Comparison of ENCODE assay signal across 8 mouse cellular contexts in the genomic region with DNA sequence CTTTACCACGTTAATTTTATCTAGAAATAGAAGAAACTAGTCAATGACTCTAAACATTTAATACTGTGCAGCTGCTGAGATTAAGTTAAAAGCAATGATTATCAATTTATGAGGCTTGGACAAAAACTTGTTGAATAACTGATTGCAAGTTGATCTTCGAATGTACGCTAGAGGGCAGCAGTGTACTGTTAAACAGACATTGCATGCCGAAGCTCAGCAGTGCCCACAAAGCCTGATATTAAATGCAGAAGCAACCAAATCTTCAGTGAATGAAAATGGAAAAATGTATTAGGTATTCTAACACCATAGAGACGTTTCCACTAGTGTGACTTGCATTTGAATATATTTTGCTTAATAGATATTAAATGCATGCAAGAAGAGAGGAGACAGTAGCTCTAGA. TPM values are rescaled to one million over a fixed set of nuclear protein-coding genes. Genes with fewer than 3 reads are reported as not detected.
DNase-seq lines count a peak whose midpoint lies in the region; ATAC-seq and TF ChIP-seq lines count a peak whose summit lies in the region.

No protein-coding gene starts in this region.

- WGBS in embryonic facial prominence, embryonic 11.5 days: 2% methylated on average over 5 of the region's 5 CpGs
- 2% methylated on average over 5 of the region's 5 CpGs for WGBS in lung, postnatal 0 days

- H3K36me3 ChIP-seq in embryonic facial prominence, embryonic 11.5 days (replicated peaks; ENCODE audit: control insufficient read depth, insufficient read depth, low read depth, low read length): no peaks in the 10 kb centered on the region
- no peaks in the 10 kb centered on the region for H3K36me3 ChIP-seq in lung, postnatal 0 days (ENCODE audit: insufficient read depth, low read length)

- no peak overlapping the region for H3K27ac ChIP-seq in embryonic facial prominence, embryonic 11.5 days (replicated peaks; ENCODE audit: low read depth, low read length)
- no peak overlapping the region for H3K27ac ChIP-seq in lung, postnatal 0 days (ENCODE audit: low read length)

- ATAC-seq in CD4-positive, CD25-positive, alpha-beta regulatory T cell, adult 4 months: no peak
- no peak for ATAC-seq in embryonic facial prominence, embryonic 11.5 days (replicated peaks; ENCODE audit: insufficient number of reproducible peaks, low FRiP score, low TSS enrichment, low read depth)
- ATAC-seq in lung, postnatal 0 days: no peak

- TF ChIP-seq CTCF in lung, postnatal 0 days (IDR thresholded peaks at IDR 0.05): peak; percentile 78

- no peaks in the 10 kb centered on the region for H3K4me1 ChIP-seq in embryonic facial prominence, embryonic 11.5 days (ENCODE audit: control insufficient read depth, insufficient read depth, low read length)
- H3K4me1 ChIP-seq in lung, postnatal 0 days (ENCODE audit: insufficient read depth, low read depth, low read length): no peaks in the 10 kb centered on the region

- TF ChIP-seq EP300 in lung, postnatal 0 days (IDR thresholded peaks at IDR 0.05): no peak

- DNase-seq in CD4-positive, CD25-positive, alpha-beta regulatory T cell, adult 2 months (ENCODE audit: low read depth, low spot score): peak; percentile 53
- DNase-seq in urinary bladder, postnatal 14 days (ENCODE audit: low spot score): peak; percentile 52
- no peak for DNase-seq in urinary bladder, postnatal 10 days (ENCODE audit: low spot score)
- peak; percentile 83 for DNase-seq in embryonic facial prominence, embryonic 11.5 days (ENCODE audit: low spot score)
- DNase-seq in induced T-regulatory cell, adult 2 months (ENCODE audit: low read depth): peak; percentile 52
- DNase-seq in lung, postnatal 0 days (ENCODE audit: low spot score): peak; percentile 72
- peak; percentile 77 for DNase-seq in retina, postnatal 1 day

- H3K4me3 ChIP-seq in embryonic facial prominence, embryonic 11.5 days (ENCODE audit: low read depth, low read length): no peak overlapping the region
- no peak overlapping the region for H3K4me3 ChIP-seq in lung, postnatal 0 days (ENCODE audit: low read depth, low read length)

- H3K9me3 ChIP-seq in embryonic facial prominence, embryonic 11.5 days (replicated peaks; ENCODE audit: control insufficient read depth, low read length): no peaks in the 10 kb centered on the region
- no peaks in the 10 kb centered on the region for H3K9me3 ChIP-seq in lung, postnatal 0 days (ENCODE audit: low read length)

- H3K27me3 ChIP-seq in embryonic facial prominence, embryonic 11.5 days (ENCODE audit: control insufficient read depth, insufficient read depth, low read length): no peaks in the 10 kb centered on the region
- no peaks in the 10 kb centered on the region for H3K27me3 ChIP-seq in lung, postnatal 0 days (replicated peaks; ENCODE audit: insufficient read depth, low read length)

- H3K4me2 ChIP-seq in embryonic facial prominence, embryonic 11.5 days (ENCODE audit: low read depth, low read length): no peak overlapping the region
- no peak overlapping the region for H3K4me2 ChIP-seq in lung, postnatal 0 days (replicated peaks; ENCODE audit: low read depth, low read length)

- no peak overlapping the region for H3K9ac ChIP-seq in embryonic facial prominence, embryonic 11.5 days (replicated peaks; ENCODE audit: low read length)
- no peak overlapping the region for H3K9ac ChIP-seq in lung, postnatal 0 days (replicated peaks; ENCODE audit: low read depth)

RNA-seq across cellular contexts. Expression of gene 4931428L18Rik, which starts 12.3 kb away (rescaled TPM):
- polyA plus RNA-seq in CD4-positive, CD25-positive, alpha-beta regulatory T cell, adult 4 months (2017; shearing (Covaris generic)): not detected
- polyA plus RNA-seq in embryonic facial prominence, embryonic 11.5 days (2014; fragmentation: Nextera tagmentation; extraction: Ambion mirVana): not detected in 2 replicates
- 0.43 and 0.48 TPM in 2 replicates for polyA plus RNA-seq in lung, postnatal 0 days (2015; fragmentation: Nextera tagmentation; extraction: Ambion mirVana)

RNA-seq across cellular contexts. Expression of gene Pih1d3, which starts 12.5 kb away (rescaled TPM):
- polyA plus RNA-seq in CD4-positive, CD25-positive, alpha-beta regulatory T cell, adult 4 months (2017; shearing (Covaris generic)): not detected
- not detected in 2 replicates for polyA plus RNA-seq in embryonic facial prominence, embryonic 11.5 days (2014; fragmentation: Nextera tagmentation; extraction: Ambion mirVana)
- polyA plus RNA-seq in lung, postnatal 0 days (2015; fragmentation: Nextera tagmentation; extraction: Ambion mirVana): not detected in 2 replicates

RNA-seq across cellular contexts. Expression of gene Lgsn, which starts 33.9 kb away (rescaled TPM):
- not detected for polyA plus RNA-seq in CD4-positive, CD25-positive, alpha-beta regulatory T cell, adult 4 months (2017; shearing (Covaris generic))
- not detected in 2 replicates for polyA plus RNA-seq in embryonic facial prominence, embryonic 11.5 days (2014; fragmentation: Nextera tagmentation; extraction: Ambion mirVana)
- not detected in 2 replicates for polyA plus RNA-seq in lung, postnatal 0 days (2015; fragmentation: Nextera tagmentation; extraction: Ambion mirVana)
